Mouse (Mus musculus) neural tube, embryonic 15.5 days (tissue): Measurements from ENCODE around the gene Dock2. TPM values are rescaled to one million over a fixed set of nuclear protein-coding genes. Genes with fewer than 3 reads are reported as not detected.

Experiments
- ATAC-seq: fragments of 200-750 bp; cut with Nextera tagmentation; 2 replicates; pipeline ENCODE4 v1.8.0; 2017; ENCODE audit warnings: mild to moderate bottlenecking, moderate TSS enrichment, moderate library complexity; ENCODE audit not compliant: low FRiP score
- H3K27ac ChIP-seq: fragments of 300-500 bp; sonication (generic); replicated peaks from 2 replicates; pipeline ENCODE4 v1.5.1; 2015; ENCODE audit warnings: mild to moderate bottlenecking, inconsistent platforms
- H3K27me3 ChIP-seq: fragments of 300-500 bp; sonication (generic); replicated peaks from 2 replicates; pipeline ENCODE4 v1.6.1; 2015; ENCODE audit warnings: inconsistent platforms
- H3K36me3 ChIP-seq: fragments of 300-500 bp; sonication (generic); 2 replicates; pipeline ENCODE4 v1.6.1; 2015; ENCODE audit warnings: inconsistent platforms
- H3K4me1 ChIP-seq: fragments of 300-500 bp; sonication (generic); 2 replicates; pipeline ENCODE4 v1.6.1; 2015; ENCODE audit warnings: inconsistent platforms
- H3K4me2 ChIP-seq: fragments of 300-500 bp; sonication (generic); 2 replicates; pipeline ENCODE4 v1.6.1; 2015; ENCODE audit warnings: inconsistent platforms, mild to moderate bottlenecking, moderate library complexity
- H3K4me3 ChIP-seq: fragments of 300-500 bp; sonication (generic); replicated peaks from 2 replicates; pipeline ENCODE4 v1.5.1; 2015; ENCODE audit warnings: mild to moderate bottlenecking, inconsistent platforms
- H3K9ac ChIP-seq: fragments of 300-500 bp; sonication (generic); replicated peaks from 2 replicates; pipeline ENCODE4 v1.6.1; 2015; ENCODE audit warnings: mild to moderate bottlenecking, inconsistent platforms
- H3K9me3 ChIP-seq: fragments of 300-500 bp; sonication (generic); replicated peaks from 2 replicates; pipeline ENCODE4 v1.6.1; 2016; ENCODE audit warnings: inconsistent platforms
- WGBS: fragments of 180-500 bp; shearing (Covaris S2); methylation state at CpG from one replicate; pipeline ENCODE4 v1.1.7; 2015; ENCODE audit warnings: mixed read lengths; 5-methylcytosine and 5-hydroxymethylcytosine counted together
- polyA plus RNA-seq: library from polyadenylated mRNA; unstranded; fragments of >200 nt; fragmentation: Nextera tagmentation; extraction: Ambion mirVana; gene quantifications from 2 replicates; pipeline ENCODE4 v1.2.1, GENCODE M21; 2015

The Dock2 gene
- polyA plus RNA-seq, 1 experiment from 2014 or later: 1.0 TPM

GRCm38 (mm10) chr11:34276363-34277046 lies 507.2 kb downstream of the Dock2 start:
- Histone ChIP-seq H3K9me3 (no peaks in the 10 kb centered on the region), H3K9ac (no peak overlapping the region), H3K4me2 (peak overlapping the region; percentile 37), H3K4me3 (no peak overlapping the region), H3K27ac (peak overlapping the region; percentile 13; the same call in 1 of the 2 replicates), H3K27me3 (peaks cover 3% of the 10 kb centered on the region; the same call in 1 of the 2 replicates), H3K36me3 (no peaks in the 10 kb centered on the region), H3K4me1 (peaks cover 14% of the 10 kb centered on the region)
- ATAC-seq: peak; percentile 76
- 32% methylated on average over 14 of the region's 14 CpGs for WGBS

GRCm38 (mm10) chr11:34275941-34276340 lies 507.8 kb downstream of the Dock2 start:
- 51% methylated on average over 2 of the region's 2 CpGs for WGBS
- H3K27ac ChIP-seq: no peak overlapping the region
- H3K27me3 ChIP-seq: peaks cover 3% of the 10 kb centered on the region; the same call in 1 of the 2 replicates
- no peaks in the 10 kb centered on the region for H3K9me3 ChIP-seq
- no peak overlapping the region for H3K4me2 ChIP-seq
- no peak; the same call in 1 of the 2 replicates for ATAC-seq
- H3K4me3 ChIP-seq: no peak overlapping the region
- H3K4me1 ChIP-seq: peaks cover 14% of the 10 kb centered on the region
- H3K36me3 ChIP-seq: no peaks in the 10 kb centered on the region
- H3K9ac ChIP-seq: no peak overlapping the region

GRCm38 (mm10) chr11:34272016-34272415 lies 511.7 kb downstream of the Dock2 start:
- peaks cover 5% of the 10 kb centered on the region; the same call in 1 of the 2 replicates for H3K27me3 ChIP-seq
- H3K4me2 ChIP-seq: no peak overlapping the region
- H3K4me1 ChIP-seq: peaks cover 14% of the 10 kb centered on the region
- ATAC-seq: no peak
- H3K4me3 ChIP-seq: no peak overlapping the region
- H3K9me3 ChIP-seq: no peaks in the 10 kb centered on the region
- no peak overlapping the region for H3K27ac ChIP-seq
- H3K9ac ChIP-seq: no peak overlapping the region
- 16% methylated on average over 10 of the region's 10 CpGs for WGBS
- H3K36me3 ChIP-seq: no peaks in the 10 kb centered on the region

- H3K9ac ChIP-seq: no peak overlapping the region
- H3K4me1 ChIP-seq: no peaks in the 10 kb centered on the region
- H3K9me3 ChIP-seq: no peaks in the 10 kb centered on the region
- H3K27ac ChIP-seq: no peak overlapping the region
- no peaks in the 10 kb centered on the region for H3K36me3 ChIP-seq
- no peak overlapping the region for H3K4me2 ChIP-seq
- 45% methylated on average over 1 of the region's 1 CpGs for WGBS
- no peak overlapping the region for H3K4me3 ChIP-seq
- 0 out of 2 replicates have a peak, but pooled peaks cover 3% of the 10 kb centered on the region for H3K27me3 ChIP-seq
- ATAC-seq: no peak
Observed at GRCm38 (mm10) chr11:34264099-34264498, 519.6 kb downstream of the Dock2 start.

DNA sequence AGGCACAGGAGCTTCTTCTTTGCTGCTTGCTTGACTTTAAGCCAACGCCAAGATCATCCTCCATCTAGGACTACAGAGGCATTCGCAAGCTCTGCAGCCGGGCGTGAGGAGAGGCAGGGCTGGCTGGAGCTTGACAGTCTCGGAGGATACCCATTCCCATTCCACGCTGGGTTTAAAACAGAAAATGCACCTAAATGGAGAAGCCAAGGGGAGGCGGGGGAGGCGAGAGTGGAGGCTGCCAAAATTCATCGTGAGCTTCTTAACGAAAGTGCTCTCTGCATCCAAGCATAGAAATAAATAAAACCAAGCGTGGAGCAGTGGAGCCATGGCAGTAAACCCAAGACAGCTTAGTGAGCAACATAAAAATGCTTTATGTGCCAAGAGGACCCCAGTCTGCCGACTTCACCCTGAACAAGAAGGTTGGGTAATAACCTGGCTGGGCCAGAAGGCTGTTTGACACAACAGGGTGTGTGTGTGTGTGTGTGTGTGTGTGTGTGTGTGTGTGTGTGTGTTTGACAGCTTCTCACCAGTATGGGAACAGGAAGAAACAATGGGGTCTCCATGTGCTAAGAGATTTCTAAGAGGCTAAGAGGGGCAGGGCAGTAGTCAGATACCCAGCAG lies 524.7 kb downstream of the Dock2 start:
- ATAC-seq: peak; percentile 63
- Histone ChIP-seq H3K27me3 (no peaks in the 10 kb centered on the region), H3K4me1 (peaks cover 12% of the 10 kb centered on the region; the same call in 1 of the 2 replicates), H3K27ac (no peak overlapping the region), H3K4me2 (no peak overlapping the region), H3K4me3 (no peak overlapping the region), H3K36me3 (no peaks in the 10 kb centered on the region), H3K9ac (no peak overlapping the region), H3K9me3 (no peaks in the 10 kb centered on the region)
- 60% methylated on average over 12 of the region's 12 CpGs for WGBS

- no peaks in the 10 kb centered on the region for H3K36me3 ChIP-seq
- 58% methylated on average over 11 of the region's 11 CpGs for WGBS
- no peaks in the 10 kb centered on the region for H3K9me3 ChIP-seq
- no peaks in the 10 kb centered on the region for H3K27me3 ChIP-seq
- peak overlapping the region; percentile 19; the same call in 1 of the 2 replicates for H3K27ac ChIP-seq
- ATAC-seq: peak; percentile 32; the same call in 1 of the 2 replicates
- peaks cover 12% of the 10 kb centered on the region; the same call in 1 of the 2 replicates for H3K4me1 ChIP-seq
- H3K4me2 ChIP-seq: no peak overlapping the region
- H3K4me3 ChIP-seq: no peak overlapping the region
- no peak overlapping the region for H3K9ac ChIP-seq
Observed at GRCm38 (mm10) chr11:34257548-34258189, 526.0 kb downstream of the Dock2 start.

- no peaks in the 10 kb centered on the region for H3K27me3 ChIP-seq
- no peak overlapping the region for H3K4me3 ChIP-seq
- 64% methylated on average over 6 of the region's 6 CpGs for WGBS
- no peak overlapping the region for H3K4me2 ChIP-seq
- no peaks in the 10 kb centered on the region for H3K4me1 ChIP-seq
- H3K27ac ChIP-seq: no peak overlapping the region
- H3K9me3 ChIP-seq: 0 out of 2 replicates have a peak, but pooled peaks cover 3% of the 10 kb centered on the region
- H3K36me3 ChIP-seq: no peaks in the 10 kb centered on the region
- no peak for ATAC-seq
- H3K9ac ChIP-seq: no peak overlapping the region
Observed at GRCm38 (mm10) chr11:34242979-34243378, 540.7 kb downstream of the Dock2 start.

GRCm38 (mm10) chr11:34240252-34240651 lies 543.4 kb downstream of the Dock2 start:
- Histone ChIP-seq H3K27ac (no peak overlapping the region), H3K9ac (no peak overlapping the region), H3K36me3 (no peaks in the 10 kb centered on the region), H3K27me3 (no peaks in the 10 kb centered on the region), H3K9me3 (0 out of 2 replicates have a peak, but pooled peaks cover 3% of the 10 kb centered on the region), H3K4me3 (no peak overlapping the region), H3K4me2 (no peak overlapping the region), H3K4me1 (no peaks in the 10 kb centered on the region)
- WGBS: 100% methylated on average over 1 of the region's 1 CpGs
- ATAC-seq: no peak

DNA sequence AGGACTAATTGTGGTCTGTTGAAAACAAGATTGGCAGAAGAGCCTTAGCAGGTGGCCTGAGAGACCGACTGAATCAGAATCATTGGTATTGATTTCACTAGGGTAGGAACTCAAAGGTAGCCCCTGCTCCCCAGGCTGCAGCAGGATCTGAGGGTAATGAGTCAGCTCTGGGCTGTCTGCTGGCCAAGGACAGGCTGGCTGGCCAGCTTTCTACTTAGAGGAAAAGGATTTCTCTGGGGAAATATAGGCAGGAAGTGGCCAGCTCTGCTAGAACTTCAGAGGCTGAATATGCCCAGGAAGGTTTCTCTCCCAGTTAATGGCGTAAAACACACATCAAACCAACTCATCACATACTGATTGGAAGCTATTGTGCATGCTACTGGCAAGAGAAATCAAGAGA lies 544.0 kb downstream of the Dock2 start:
- Histone ChIP-seq H3K4me3 (no peak overlapping the region), H3K27me3 (no peaks in the 10 kb centered on the region), H3K27ac (no peak overlapping the region), H3K4me1 (no peaks in the 10 kb centered on the region), H3K4me2 (no peak overlapping the region), H3K36me3 (no peaks in the 10 kb centered on the region), H3K9me3 (0 out of 2 replicates have a peak, but pooled peaks cover 3% of the 10 kb centered on the region), H3K9ac (no peak overlapping the region)
- WGBS: 90% methylated on average over 2 of the region's 2 CpGs
- no peak for ATAC-seq

GRCm38 (mm10) chr11:34236885-34237284 lies 546.8 kb downstream of the Dock2 start:
- Histone ChIP-seq H3K4me3 (no peak overlapping the region), H3K27me3 (no peaks in the 10 kb centered on the region), H3K9me3 (no peaks in the 10 kb centered on the region), H3K36me3 (no peaks in the 10 kb centered on the region), H3K9ac (no peak overlapping the region), H3K4me1 (no peaks in the 10 kb centered on the region), H3K27ac (no peak overlapping the region), H3K4me2 (no peak overlapping the region)
- ATAC-seq: no peak
- WGBS: 86% methylated on average over 6 of the region's 6 CpGs

DNA sequence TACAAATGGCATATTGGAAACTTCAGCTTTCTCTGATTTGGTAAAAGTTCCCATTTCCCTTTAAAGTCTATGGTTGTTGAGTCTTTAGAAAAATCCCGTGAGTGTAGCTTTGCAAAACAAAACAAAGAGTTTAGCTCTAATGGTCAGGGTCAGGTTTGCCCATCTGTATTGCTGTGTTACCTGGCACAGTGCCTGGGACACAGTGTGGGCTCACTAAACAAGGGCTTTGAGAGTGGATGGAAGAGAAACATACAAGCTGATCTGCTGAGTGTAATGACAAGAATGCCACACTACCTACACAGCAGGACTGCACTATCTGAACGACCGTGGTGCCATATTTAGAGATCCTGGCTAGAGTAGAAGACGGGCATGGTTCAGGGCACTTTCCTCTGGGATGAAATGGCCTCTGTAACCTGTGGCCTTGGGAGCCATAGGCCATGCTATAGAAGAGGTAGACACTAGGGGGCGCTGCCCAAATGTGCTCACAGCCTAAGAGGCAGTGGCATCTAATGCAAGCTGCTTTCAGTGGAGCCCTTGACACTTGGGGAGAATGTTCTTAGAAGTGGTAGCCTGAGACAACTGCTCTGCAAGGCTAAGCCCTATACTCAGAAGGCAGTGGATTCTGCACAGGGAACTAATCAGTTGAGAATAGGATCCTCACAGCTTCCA lies 547.5 kb downstream of the Dock2 start:
- no peaks in the 10 kb centered on the region for H3K4me1 ChIP-seq
- ATAC-seq: no peak
- no peak overlapping the region for H3K4me2 ChIP-seq
- no peaks in the 10 kb centered on the region for H3K36me3 ChIP-seq
- H3K27me3 ChIP-seq: no peaks in the 10 kb centered on the region
- no peaks in the 10 kb centered on the region for H3K9me3 ChIP-seq
- H3K27ac ChIP-seq: no peak overlapping the region
- no peak overlapping the region for H3K4me3 ChIP-seq
- no peak overlapping the region for H3K9ac ChIP-seq
- 49% methylated on average over 5 of the region's 5 CpGs for WGBS
